Mouse (Mus musculus): Measurements from ENCODE around the gene Maf. TPM values are rescaled to one million over a fixed set of nuclear protein-coding genes. Genes with fewer than 3 reads are reported as not detected.

The Maf gene
- polyA plus RNA-seq, 1 experiment from 2014 or later = 5.0 TPM

DNA sequence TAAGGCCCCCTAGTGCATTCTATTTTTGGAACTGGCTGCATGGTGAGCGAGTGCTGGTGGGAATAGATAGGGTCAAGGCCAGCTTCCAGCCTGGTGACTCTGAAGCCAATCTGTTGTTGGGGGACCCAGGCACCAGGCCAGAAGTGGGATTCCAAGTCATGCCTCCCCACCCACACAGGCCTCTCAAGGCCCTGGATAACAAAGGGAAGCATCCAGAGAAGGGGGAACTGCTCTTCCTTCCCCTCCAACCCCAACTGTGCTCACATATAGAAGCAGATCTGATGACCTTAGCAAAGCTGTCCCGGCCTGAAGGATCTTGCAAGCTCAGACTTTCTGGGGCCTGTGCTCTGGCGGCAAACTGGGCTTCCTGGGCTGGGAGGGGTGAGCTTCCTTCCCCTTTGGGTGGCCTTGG, 57.5 kb downstream of the Maf start:
- Histone ChIP-seq H3K4me3 (ENCODE audit: low read depth, low read length) (no peak overlapping the region), H3K4me2 (ENCODE audit: low read depth, low read length) (no peak overlapping the region), H3K9ac (replicated peaks; ENCODE audit: low read length) (no peak overlapping the region), H3K27me3 (ENCODE audit: control insufficient read depth, insufficient read depth, low read length) (no peaks in the 10 kb centered on the region), H3K27ac (replicated peaks; ENCODE audit: low read depth, low read length) (no peak overlapping the region), H3K9me3 (replicated peaks; ENCODE audit: control insufficient read depth, low read length) (no peaks in the 10 kb centered on the region), H3K4me1 (ENCODE audit: control insufficient read depth, insufficient read depth, low read length) (no peaks in the 10 kb centered on the region), H3K36me3 (replicated peaks; ENCODE audit: control insufficient read depth, insufficient read depth, low read depth, low read length) (no peaks in the 10 kb centered on the region)
- DNase-seq (ENCODE audit: low spot score) = no peak
- no peak for ATAC-seq (replicated peaks; ENCODE audit: insufficient number of reproducible peaks, low FRiP score, low TSS enrichment, low read depth)
- WGBS = 85% methylated on average over 3 of the region's 3 CpGs

- no peak overlapping the region for H3K4me3 ChIP-seq (ENCODE audit: low read depth, low read length)
- no peak overlapping the region for H3K27ac ChIP-seq (replicated peaks; ENCODE audit: low read depth, low read length)
- no peaks in the 10 kb centered on the region for H3K36me3 ChIP-seq (replicated peaks; ENCODE audit: control insufficient read depth, insufficient read depth, low read depth, low read length)
- WGBS = 93% methylated on average over 1 of the region's 1 CpGs
- no peaks in the 10 kb centered on the region for H3K27me3 ChIP-seq (ENCODE audit: control insufficient read depth, insufficient read depth, low read length)
- no peaks in the 10 kb centered on the region for H3K4me1 ChIP-seq (ENCODE audit: control insufficient read depth, insufficient read depth, low read length)
- no peak overlapping the region for H3K9ac ChIP-seq (replicated peaks; ENCODE audit: low read length)
- no peak for ATAC-seq (replicated peaks; ENCODE audit: insufficient number of reproducible peaks, low FRiP score, low TSS enrichment, low read depth)
- H3K9me3 ChIP-seq (replicated peaks; ENCODE audit: control insufficient read depth, low read length) = no peaks in the 10 kb centered on the region
- no peak for DNase-seq (ENCODE audit: low spot score)
- H3K4me2 ChIP-seq (ENCODE audit: low read depth, low read length) = no peak overlapping the region
Observed at GRCm38 (mm10) chr8:115645139-115645538, 62.5 kb downstream of the Maf start.

- Histone ChIP-seq H3K9me3 (replicated peaks; ENCODE audit: control insufficient read depth, low read length) (no peaks in the 10 kb centered on the region), H3K4me2 (ENCODE audit: low read depth, low read length) (no peak overlapping the region), H3K4me3 (ENCODE audit: low read depth, low read length) (no peak overlapping the region), H3K36me3 (replicated peaks; ENCODE audit: control insufficient read depth, insufficient read depth, low read depth, low read length) (no peaks in the 10 kb centered on the region), H3K27me3 (ENCODE audit: control insufficient read depth, insufficient read depth, low read length) (no peaks in the 10 kb centered on the region), H3K27ac (replicated peaks; ENCODE audit: low read depth, low read length) (no peak overlapping the region), H3K9ac (replicated peaks; ENCODE audit: low read length) (no peak overlapping the region), H3K4me1 (ENCODE audit: control insufficient read depth, insufficient read depth, low read length) (no peaks in the 10 kb centered on the region)
- DNase-seq (ENCODE audit: low spot score) (no peak), ATAC-seq (replicated peaks; ENCODE audit: insufficient number of reproducible peaks, low FRiP score, low TSS enrichment, low read depth) (no peak)
- 85% methylated on average over 5 of the region's 5 CpGs for WGBS
Observed at GRCm38 (mm10) chr8:115641936-115642335, 65.7 kb downstream of the Maf start.

DNA sequence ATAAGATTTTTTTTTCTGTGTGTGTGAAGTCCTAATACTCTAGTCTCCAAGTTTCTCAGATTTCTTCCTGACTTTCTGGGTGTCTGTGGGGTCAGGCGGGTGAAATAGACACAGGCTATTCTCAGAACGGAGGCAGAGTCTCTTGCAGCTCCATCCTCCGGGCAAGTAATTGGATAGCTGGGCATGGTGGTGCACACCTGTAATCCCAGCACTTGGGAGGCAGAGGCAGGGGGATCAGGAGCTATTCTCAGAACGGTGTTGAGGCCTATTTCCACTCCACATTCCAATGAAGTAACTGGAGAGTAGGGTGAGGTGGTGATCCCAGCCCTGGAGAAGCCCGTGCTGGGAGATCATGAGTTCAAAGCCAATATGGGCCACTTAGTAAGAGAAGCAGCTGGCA, 67.6 kb downstream of the Maf start:
- Histone ChIP-seq H3K4me2 (ENCODE audit: low read depth, low read length) (no peak overlapping the region), H3K27me3 (ENCODE audit: control insufficient read depth, insufficient read depth, low read length) (no peaks in the 10 kb centered on the region), H3K4me3 (ENCODE audit: low read depth, low read length) (no peak overlapping the region), H3K4me1 (ENCODE audit: control insufficient read depth, insufficient read depth, low read length) (no peaks in the 10 kb centered on the region), H3K36me3 (replicated peaks; ENCODE audit: control insufficient read depth, insufficient read depth, low read depth, low read length) (no peaks in the 10 kb centered on the region), H3K9me3 (replicated peaks; ENCODE audit: control insufficient read depth, low read length) (no peaks in the 10 kb centered on the region), H3K9ac (replicated peaks; ENCODE audit: low read length) (no peak overlapping the region), H3K27ac (replicated peaks; ENCODE audit: low read depth, low read length) (no peak overlapping the region)
- DNase-seq (ENCODE audit: low spot score) (no peak), ATAC-seq (replicated peaks; ENCODE audit: insufficient number of reproducible peaks, low FRiP score, low TSS enrichment, low read depth) (no peak)
- 58% methylated on average over 5 of the region's 5 CpGs for WGBS

- no peak for DNase-seq (ENCODE audit: low spot score)
- H3K4me1 ChIP-seq (ENCODE audit: control insufficient read depth, insufficient read depth, low read length) = no peaks in the 10 kb centered on the region
Observed at GRCm38 (mm10) chr8:115636751-115637150, 70.8 kb downstream of the Maf start.

More at GRCm38 (mm10) chr8:115636751-115637150, 70.8 kb downstream of the Maf start:
- H3K4me3 ChIP-seq (ENCODE audit: low read depth, low read length) = no peak overlapping the region
- H3K9me3 ChIP-seq (replicated peaks; ENCODE audit: control insufficient read depth, low read length) = no peaks in the 10 kb centered on the region
- no peaks in the 10 kb centered on the region for H3K36me3 ChIP-seq (replicated peaks; ENCODE audit: control insufficient read depth, insufficient read depth, low read depth, low read length)
- no peak for ATAC-seq (replicated peaks; ENCODE audit: insufficient number of reproducible peaks, low FRiP score, low TSS enrichment, low read depth)
- no peak overlapping the region for H3K9ac ChIP-seq (replicated peaks; ENCODE audit: low read length)
- no peak overlapping the region for H3K4me2 ChIP-seq (ENCODE audit: low read depth, low read length)
- WGBS = 84% methylated on average over 6 of the region's 6 CpGs
- no peak overlapping the region for H3K27ac ChIP-seq (replicated peaks; ENCODE audit: low read depth, low read length)
- no peaks in the 10 kb centered on the region for H3K27me3 ChIP-seq (ENCODE audit: control insufficient read depth, insufficient read depth, low read length)
